Comparison of ENCODE assay signal across 8 mouse cellular contexts in the genomic region with DNA sequence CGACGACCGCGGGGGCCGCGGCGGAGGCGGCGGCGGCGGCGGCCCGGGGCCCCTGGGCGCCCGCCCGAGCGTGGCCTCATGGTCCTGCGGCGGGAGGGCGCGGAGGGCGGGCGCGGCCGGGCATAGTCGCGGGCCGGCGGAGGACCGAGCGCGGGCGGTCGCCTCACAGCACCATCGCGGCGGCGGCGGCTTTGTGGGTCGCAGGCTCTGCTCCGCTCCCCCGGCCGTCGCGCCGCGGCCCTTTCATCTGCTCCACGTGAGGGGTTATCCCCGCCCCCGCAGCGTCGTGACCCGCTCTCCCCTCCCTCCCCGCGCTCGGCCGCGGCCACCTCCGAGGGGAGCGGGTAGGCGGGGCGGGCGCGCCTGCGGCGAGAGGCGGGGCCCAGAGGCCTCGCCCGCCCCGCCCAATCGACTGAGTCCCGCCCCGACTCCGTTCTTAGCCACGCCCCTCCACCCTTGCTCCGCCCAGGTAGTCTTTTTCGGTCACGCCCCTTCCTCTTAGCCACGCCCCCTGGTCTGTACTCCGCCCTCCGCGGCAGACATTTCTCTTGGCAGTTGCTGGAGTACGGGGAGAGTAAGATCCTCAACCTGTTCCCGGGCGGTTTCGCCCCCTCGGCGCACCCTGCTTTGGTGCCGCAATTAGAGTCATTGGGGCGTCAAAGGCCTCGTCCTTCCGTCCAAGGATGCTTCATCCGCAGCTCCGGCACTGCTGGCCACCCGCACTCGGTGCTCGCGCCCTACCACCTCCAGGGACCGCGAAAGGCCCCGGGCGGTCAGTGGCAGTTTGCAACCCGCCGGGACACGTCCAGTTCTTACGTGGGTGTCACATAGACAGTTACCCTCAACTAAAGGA. TPM values are rescaled to one million over a fixed set of nuclear protein-coding genes. Genes with fewer than 3 reads are reported as not detected.
DNase-seq lines count a peak whose midpoint lies in the region; ATAC-seq lines count a peak whose summit lies in the region.

TSS of gene Znrf3 (minus strand) at position 249 of the 853 bp plus-strand sequence.

- no peaks in the 10 kb centered on the region for H3K9me3 ChIP-seq in hindbrain, embryonic 13.5 days

- peak within 1 kb of the TSS; percentile 82 for H3K4me3 ChIP-seq in hindbrain, embryonic 13.5 days

- peaks cover 29% of the 10 kb centered on the region for H3K4me1 ChIP-seq in hindbrain, embryonic 13.5 days (replicated peaks)

- H3K27ac ChIP-seq in hindbrain, embryonic 13.5 days: peak within 1 kb of the TSS; percentile 52

- peak within 1 kb of the TSS; percentile 82 for H3K9ac ChIP-seq in hindbrain, embryonic 13.5 days

- ATAC-seq in hindbrain, embryonic 13.5 days (ENCODE audit: low FRiP score): peak; percentile 90

- WGBS in hindbrain, embryonic 13.5 days: under 1% methylated on average over 79 of the region's 106 CpGs

- DNase-seq in Muller cell, postnatal 12 days (ENCODE audit: inconsistent ontology term): peak; percentile 98
- peak; percentile 84 for DNase-seq in cerebellum, adult 9-11 months
- DNase-seq in frontal cortex, postnatal 10 days (ENCODE audit: low spot score in 2 of 2): peak; percentile 74 to 92
- peak; percentile 87 to 93 for DNase-seq in layer of hippocampus, postnatal 25 days (ENCODE audit: extremely low spot score in 1 of 2, low spot score in 1 of 2)
- DNase-seq in lung, postnatal 25 days (ENCODE audit: low spot score): peak; percentile 91
- peak; percentile 97 for DNase-seq in retina, embryonic 14.5 days (ENCODE audit: low spot score)
- DNase-seq in thymus, postnatal 4 days: peak; percentile 99

- H3K27me3 ChIP-seq in hindbrain, embryonic 13.5 days: peaks cover 11% of the 10 kb centered on the region; the same call in 1 of the 2 replicates

- H3K36me3 ChIP-seq in hindbrain, embryonic 13.5 days: no peaks in the 10 kb centered on the region

- H3K4me2 ChIP-seq in hindbrain, embryonic 13.5 days: peak within 1 kb of the TSS; percentile 96

RNA-seq across cellular contexts. Expression of gene Znrf3, which starts in this region (rescaled TPM):
- polyA plus RNA-seq in hindbrain, embryonic 13.5 days (2015; fragmentation: Nextera tagmentation; extraction: Ambion mirVana): 6.7 and 7.1 TPM in 2 replicates
- total RNA-seq in layer of hippocampus, postnatal 25 days (2021): 10 to 100 TPM; 18.6 to 23.2 TPM

Comparison
In these comparisons a context has a peak if more than half of its experiments do, and no peak if none do; other contexts are left out.
1. Peak in every context shown above with its lines: DNase-seq, ATAC-seq, H3K4me3 ChIP-seq and H3K27ac ChIP-seq.